Mouse (Mus musculus): ENCODE data around the gene Cnbp.

The Cnbp gene

DNA sequence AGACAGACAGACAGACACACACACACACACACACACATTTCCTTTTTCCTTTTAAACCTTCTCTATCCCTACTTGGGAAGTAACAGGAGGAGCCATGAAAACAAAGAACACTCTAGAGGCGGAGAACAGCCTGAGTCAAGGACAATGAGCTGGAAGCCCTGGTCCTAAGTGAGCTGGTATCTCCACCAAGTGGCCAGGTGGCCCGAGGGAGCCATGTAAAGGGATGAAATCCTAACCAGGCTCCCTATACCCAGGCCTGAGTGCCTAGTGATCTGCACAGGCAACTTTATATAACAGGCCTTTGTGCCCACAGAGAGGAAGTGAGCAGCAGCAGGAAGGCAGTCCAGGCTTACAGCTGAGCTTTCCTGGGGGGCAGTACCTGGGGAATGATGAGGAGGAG lies 44.0 kb downstream of the Cnbp start:
- DNase-seq (ENCODE audit: low read depth, low spot score): no peak

DNA sequence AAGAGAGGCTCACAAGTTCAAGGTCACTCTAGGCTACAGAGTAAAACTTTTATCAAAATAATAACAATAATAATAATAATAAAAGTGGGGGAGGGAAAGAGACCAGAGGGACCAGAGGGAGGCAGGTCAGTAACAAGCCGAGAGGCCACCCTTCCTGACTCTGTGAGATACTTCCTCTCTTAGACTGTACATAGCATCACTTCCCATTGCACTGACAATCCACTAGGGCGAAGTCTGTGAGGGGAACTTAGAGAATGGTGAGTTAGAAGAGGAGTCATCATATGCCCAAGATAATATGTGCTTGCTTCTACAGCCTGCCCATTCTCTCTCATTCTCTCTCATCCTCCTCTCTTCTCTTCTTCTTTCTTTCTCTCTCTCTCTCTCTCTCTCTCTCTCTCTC lies 44.9 kb downstream of the Cnbp start:
- peak; percentile 33 for DNase-seq (ENCODE audit: low read depth, low spot score)

DNA sequence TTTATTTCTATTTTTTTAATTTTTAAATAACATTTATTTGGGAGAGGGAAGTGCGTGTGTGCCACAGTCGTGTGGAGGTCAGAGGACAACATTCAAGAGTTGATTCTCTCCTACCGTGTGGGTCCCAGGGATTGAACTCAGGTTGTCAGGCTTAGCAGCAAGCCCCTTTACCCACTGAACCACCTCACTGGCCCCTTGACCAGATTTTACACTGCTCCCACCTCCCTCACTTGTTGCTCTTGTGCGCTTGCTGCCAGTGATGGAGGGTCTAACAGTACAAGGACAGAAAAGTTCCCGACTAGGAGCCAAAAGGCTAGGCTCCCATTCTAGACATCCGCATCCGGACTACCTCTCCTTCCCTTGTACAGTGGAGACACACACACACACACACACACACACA lies 45.5 kb downstream of the Cnbp start:
- no peak for DNase-seq (ENCODE audit: low read depth, low spot score)

DNA sequence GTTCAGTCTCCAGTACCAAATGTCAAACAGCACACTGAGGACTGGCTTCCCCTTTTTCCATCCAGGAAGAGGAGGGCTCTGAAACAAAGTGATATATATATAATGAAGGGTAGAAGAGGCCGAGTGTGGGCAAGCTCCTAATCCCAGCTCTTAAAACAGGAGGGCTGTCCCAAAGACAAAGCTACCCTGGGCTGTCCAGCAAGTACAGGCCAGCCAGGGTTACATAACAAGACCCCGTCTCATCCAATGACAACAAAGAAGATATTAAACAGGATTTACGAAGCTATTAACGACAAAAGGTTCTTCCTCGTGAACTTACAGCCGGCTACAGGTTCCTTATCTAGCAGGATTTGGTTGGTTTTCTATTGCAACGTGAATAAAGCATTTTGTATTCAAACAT lies 46.0 kb downstream of the Cnbp start:
- DNase-seq (ENCODE audit: low read depth, low spot score): no peak

DNA sequence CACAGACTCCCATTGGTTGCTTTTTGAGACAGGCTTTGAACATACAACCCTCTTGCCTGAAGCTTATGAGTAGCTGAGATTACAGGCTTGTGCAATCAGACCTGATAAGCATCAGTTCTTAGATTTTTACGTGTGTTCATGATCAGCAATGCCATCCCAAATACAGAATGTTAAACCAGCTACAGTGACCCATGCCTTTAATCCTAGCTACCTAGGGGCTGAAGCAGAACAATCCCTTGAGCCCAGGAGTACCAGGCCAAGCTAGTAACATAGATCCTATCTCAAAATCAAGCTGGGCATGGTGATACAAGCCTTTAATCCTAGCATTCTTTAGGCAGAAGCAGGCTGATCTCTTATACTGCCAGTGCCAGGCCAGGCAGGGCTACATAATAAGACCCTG lies 46.9 kb downstream of the Cnbp start:
- DNase-seq (ENCODE audit: low read depth, low spot score): no peak

DNA sequence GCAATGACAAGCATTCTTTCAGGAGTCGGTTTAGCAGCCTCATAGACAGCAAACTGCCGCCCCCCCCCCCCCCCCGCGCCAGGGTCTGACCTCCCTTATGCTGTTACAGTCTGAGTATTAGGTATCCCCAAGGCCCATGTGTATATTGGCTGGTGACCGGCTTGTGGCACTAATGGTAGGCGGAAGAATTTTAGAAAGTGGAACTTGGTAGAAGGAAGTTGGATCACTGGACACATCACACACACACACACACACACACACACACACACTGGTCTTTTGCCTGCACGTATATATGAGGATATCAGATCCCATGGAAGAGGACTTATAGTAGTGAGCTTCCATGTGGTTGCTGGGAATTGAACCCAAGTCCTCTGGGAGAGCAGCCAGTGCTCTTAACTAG lies 48.4 kb downstream of the Cnbp start:
- DNase-seq (ENCODE audit: low read depth, low spot score): no peak

DNA sequence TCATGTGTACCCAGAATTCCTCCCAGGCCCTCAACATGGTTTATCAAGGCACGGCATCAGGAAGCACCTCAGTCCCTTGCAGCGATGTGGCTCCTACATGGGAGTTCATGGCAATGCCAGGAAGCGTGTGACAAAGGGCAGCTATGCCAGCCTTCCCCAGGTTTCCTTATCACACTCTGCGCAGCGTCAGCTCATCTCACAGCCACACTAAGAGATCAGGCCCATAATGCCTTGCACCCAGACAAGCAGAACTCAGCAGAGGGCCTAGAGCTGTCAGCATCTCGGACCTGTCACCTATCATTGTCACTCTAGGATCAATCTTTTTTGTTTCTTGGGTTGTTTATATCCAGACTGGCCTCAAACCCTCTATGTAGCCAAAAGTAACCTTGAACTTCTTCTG lies 51.3 kb downstream of the Cnbp start:
- DNase-seq (ENCODE audit: low read depth, low spot score): no peak

DNA sequence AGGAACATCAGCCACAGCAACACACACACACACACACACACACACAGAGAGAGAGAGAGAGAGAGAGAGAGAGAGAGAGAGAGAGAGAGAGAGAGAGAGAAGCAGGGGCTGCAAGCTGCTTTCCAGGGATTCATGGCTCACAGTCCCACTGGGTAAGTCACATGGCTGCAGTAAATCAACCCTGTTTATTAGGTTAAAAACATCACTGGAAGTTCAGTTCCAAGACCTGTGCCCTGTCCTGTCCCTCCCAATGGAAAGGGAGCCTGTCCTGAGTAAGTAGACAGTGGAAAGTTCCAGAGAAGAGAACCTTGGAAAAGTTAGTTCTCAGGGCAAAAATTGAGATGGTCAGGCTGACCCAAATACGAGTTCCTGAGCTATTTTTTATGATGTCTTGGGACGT lies 53.6 kb downstream of the Cnbp start:
- DNase-seq (ENCODE audit: low read depth, low spot score): no peak

DNA sequence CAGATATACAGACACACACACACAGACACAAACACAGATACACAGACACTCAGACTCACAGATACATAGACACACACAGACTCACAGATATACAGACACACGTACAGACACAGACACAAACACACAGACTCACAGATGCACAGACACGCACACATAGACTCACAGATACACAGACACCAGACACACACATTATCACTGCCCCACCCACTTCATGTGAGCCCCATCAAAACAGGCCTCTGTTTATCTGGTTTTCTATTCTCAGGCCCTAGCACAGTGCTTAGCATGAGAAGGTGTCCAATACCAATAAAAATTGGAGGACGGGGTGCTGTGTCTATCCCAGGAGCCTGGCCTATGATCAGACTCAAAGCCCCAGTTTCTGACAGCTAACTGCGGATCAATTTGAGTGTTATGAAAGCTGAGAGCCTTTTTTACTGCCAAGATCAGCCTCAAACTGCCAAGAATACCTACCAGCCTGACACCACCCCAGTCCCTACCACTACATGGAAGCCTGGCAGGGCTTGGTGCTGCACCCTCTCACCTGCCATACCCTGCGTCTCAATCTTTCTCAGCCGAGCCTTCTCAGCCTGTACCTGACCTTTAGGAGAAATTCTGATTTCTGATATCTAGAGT lies 54.5 kb downstream of the Cnbp start:
- no peak for DNase-seq (ENCODE audit: low read depth, low spot score)

DNA sequence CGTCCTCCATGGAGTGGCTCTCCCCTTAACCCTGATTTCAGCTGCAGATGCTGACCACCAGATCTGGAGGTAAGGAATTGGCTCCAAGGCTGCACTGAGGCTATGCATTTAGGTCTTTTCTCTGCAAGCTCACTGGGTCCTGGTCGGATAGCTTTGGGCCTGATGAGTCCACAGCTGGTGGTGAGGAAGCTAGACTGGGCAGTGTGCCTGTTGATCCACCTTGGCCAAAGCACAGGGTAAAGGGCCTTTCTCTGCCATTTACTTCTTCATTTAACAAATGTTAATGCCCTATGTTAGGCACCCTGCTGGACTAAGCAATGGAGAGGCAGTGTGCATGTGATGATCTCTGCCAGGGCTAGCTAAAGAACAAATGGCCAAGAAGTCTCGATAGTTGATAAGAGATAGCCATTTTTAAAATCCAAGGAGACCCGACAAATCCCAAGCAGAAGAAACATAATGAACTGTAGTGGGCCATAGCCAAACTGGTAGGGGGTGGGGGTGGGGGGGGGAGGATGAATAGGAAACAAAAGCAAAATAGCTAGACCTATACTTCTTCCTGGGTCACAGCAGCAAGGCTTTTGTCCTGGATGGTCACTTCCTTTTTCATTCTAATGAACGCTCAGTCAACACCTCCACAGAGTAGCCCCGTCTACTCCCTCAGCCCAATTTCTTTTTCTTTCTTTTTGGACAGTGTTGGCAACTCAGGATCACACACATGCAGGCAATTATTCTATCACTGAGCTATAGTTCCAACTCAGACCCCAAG lies 55.3 kb downstream of the Cnbp start:
- DNase-seq (ENCODE audit: low read depth, low spot score): no peak

DNA sequence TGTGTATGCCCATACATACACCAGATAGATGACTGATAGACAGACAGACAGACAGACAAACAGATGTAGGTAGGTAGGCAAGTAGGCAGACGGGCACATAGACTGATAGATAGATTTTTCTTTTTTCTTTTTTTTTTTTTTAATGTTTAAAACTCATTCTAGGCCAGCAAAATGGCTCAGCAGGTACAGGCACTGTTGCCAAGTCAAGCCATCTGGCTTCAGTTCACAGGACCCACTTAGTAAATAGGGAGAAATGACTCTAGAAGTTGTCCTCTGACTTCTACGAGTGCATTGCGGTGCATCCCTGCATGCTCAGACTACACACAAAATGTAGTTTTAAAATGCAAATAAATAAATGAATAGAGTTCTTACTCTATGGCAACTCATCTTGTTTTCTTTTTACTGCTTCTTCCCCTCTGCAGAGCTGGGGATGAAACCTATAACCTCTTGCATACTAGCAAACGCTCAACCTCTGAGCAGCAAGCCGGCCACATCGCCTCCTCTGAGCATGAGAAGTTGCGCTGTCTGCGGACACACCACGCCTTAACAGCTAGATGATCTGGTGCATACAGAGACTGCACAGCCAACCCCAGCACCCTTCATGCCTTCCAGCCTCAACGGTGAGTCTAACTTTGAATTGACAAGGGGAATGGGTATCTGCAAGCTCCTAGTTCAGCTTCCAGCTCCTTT lies 56.9 kb downstream of the Cnbp start:
- no peak for DNase-seq (ENCODE audit: low read depth, low spot score)
